Mouse (Mus musculus) forebrain, embryonic 14.5 days (tissue): ENCODE measurements at regions not wholly inside any gene's neighbourhood (a gene's known extent, or its start where the extent isn't known, plus 50 kb on each side); places are given as distances from the start of the nearest gene placed in this dataset.
A peak's percentile ranks its signal among the peaks of the same experiment; 100 is the strongest.

Experiments
- ATAC-seq: fragments of 200-750 bp; cut with Nextera tagmentation; 2 replicates; pipeline ENCODE4 v1.8.0; 2017; ENCODE audit warnings: mild to moderate bottlenecking, moderate library complexity
- DNase-seq: peaks from one replicate; pipeline ENCODE4 v3.0.0-alpha.2; 2015; ENCODE audit warnings: low spot score
- H3K27ac ChIP-seq: fragments of 300-500 bp; sonication (generic); 2 replicates; pipeline ENCODE4 v1.5.1; 2014; ENCODE audit warnings: low read depth, mild to moderate bottlenecking, control low read depth, low read length, moderate library complexity
- H3K27me3 ChIP-seq: fragments of 300-500 bp; sonication (generic); replicated peaks from 2 replicates; pipeline ENCODE4 v1.6.1; 2014; ENCODE audit warnings: low read length, control low read depth, mixed read lengths; ENCODE audit not compliant: control insufficient read depth, insufficient read depth
- H3K36me3 ChIP-seq: fragments of 300-500 bp; sonication (generic); 2 replicates; pipeline ENCODE4 v1.6.1; 2014; ENCODE audit warnings: low read length, control low read depth; ENCODE audit not compliant: control insufficient read depth, insufficient read depth
- H3K4me1 ChIP-seq: fragments of 300-500 bp; sonication (generic); 2 replicates; pipeline ENCODE4 v1.6.1; 2014; ENCODE audit warnings: antibody characterized with exemption, low read length, control low read depth; ENCODE audit not compliant: control insufficient read depth, insufficient read depth
- H3K4me2 ChIP-seq: fragments of 300-500 bp; sonication (generic); 2 replicates; pipeline ENCODE4 v1.6.1; 2014; ENCODE audit warnings: mild to moderate bottlenecking, control low read depth, low read length
- H3K4me3 ChIP-seq: fragments of 300-500 bp; sonication (generic); 2 replicates; pipeline ENCODE4 v1.5.1; 2014; ENCODE audit warnings: low read depth, low read length, control low read depth
- H3K9ac ChIP-seq: fragments of 300-500 bp; sonication (generic); 2 replicates; pipeline ENCODE4 v1.6.1; 2014; ENCODE audit warnings: mild to moderate bottlenecking, low read length, control low read depth, moderate library complexity
- H3K9me3 ChIP-seq: fragments of 300-500 bp; sonication (generic); replicated peaks from 2 replicates; pipeline ENCODE4 v1.6.1; 2016; ENCODE audit warnings: low read length, control low read depth, mixed read lengths; ENCODE audit not compliant: control insufficient read depth
- WGBS: fragments of 180-500 bp; shearing (Covaris S2); extraction: QIAGEN DNeasy Blood & Tissue Kit; methylation state at CpG from one replicate; pipeline ENCODE4 v1.1.7; 2014; 5-methylcytosine and 5-hydroxymethylcytosine counted together

GRCm38 (mm10) chr2:48624461-48624860, 189.4 kb upstream of the Acvr2a start:
- ATAC-seq: no peak
- Histone ChIP-seq H3K36me3 (no peaks in the 10 kb centered on the region), H3K9ac (no peak overlapping the region), H3K4me1 (peaks cover 6% of the 10 kb centered on the region; the same call in 1 of the 2 replicates), H3K4me3 (no peak overlapping the region), H3K27me3 (no peaks in the 10 kb centered on the region), H3K9me3 (no peaks in the 10 kb centered on the region), H3K4me2 (no peak overlapping the region), H3K27ac (no peak overlapping the region)
- DNase-seq: no peak
- WGBS: 73% methylated on average over 2 of the region's 2 CpGs

GRCm38 (mm10) chr2:48627011-48627410, 186.9 kb upstream of the Acvr2a start:
- 79% methylated on average over 4 of the region's 4 CpGs for WGBS

GRCm38 (mm10) chr2:48629106-48630050, 184.5 kb upstream of the Acvr2a start:
- Histone ChIP-seq H3K4me1 (peaks cover 14% of the 10 kb centered on the region), H3K27ac (peak overlapping the region; percentile 59; the same call in 1 of the 2 replicates), H3K9me3 (no peaks in the 10 kb centered on the region), H3K36me3 (no peaks in the 10 kb centered on the region), H3K4me3 (no peak overlapping the region), H3K27me3 (no peaks in the 10 kb centered on the region), H3K4me2 (no peak overlapping the region), H3K9ac (no peak overlapping the region)
- ATAC-seq: peak; percentile 67
- 20% methylated on average over 9 of the region's 9 CpGs for WGBS
- DNase-seq: peak; percentile 55

More at GRCm38 (mm10) chr2:48627011-48627410, 186.9 kb upstream of the Acvr2a start:
- Histone ChIP-seq H3K36me3 (no peaks in the 10 kb centered on the region), H3K4me3 (no peak overlapping the region), H3K9ac (no peak overlapping the region), H3K27ac (no peak overlapping the region), H3K27me3 (no peaks in the 10 kb centered on the region), H3K4me2 (no peak overlapping the region), H3K4me1 (peaks cover 9% of the 10 kb centered on the region; the same call in 1 of the 2 replicates), H3K9me3 (no peaks in the 10 kb centered on the region)
- peak; percentile 15; the same call in 1 of the 2 replicates for ATAC-seq
- DNase-seq: peak; percentile 50

GRCm38 (mm10) chr2:48634456-48635174, 179.3 kb upstream of the Acvr2a start:
- no peaks in the 10 kb centered on the region for H3K27me3 ChIP-seq
- DNase-seq: peak; percentile 60
- H3K4me1 ChIP-seq: peaks cover 7% of the 10 kb centered on the region
- no peak overlapping the region for H3K4me2 ChIP-seq
- 42% methylated on average over 10 of the region's 10 CpGs for WGBS
- ATAC-seq: peak; percentile 81
- no peak overlapping the region for H3K27ac ChIP-seq
- H3K9me3 ChIP-seq: no peaks in the 10 kb centered on the region
- no peak overlapping the region for H3K9ac ChIP-seq
- H3K36me3 ChIP-seq: no peaks in the 10 kb centered on the region
- no peak overlapping the region for H3K4me3 ChIP-seq

DNA sequence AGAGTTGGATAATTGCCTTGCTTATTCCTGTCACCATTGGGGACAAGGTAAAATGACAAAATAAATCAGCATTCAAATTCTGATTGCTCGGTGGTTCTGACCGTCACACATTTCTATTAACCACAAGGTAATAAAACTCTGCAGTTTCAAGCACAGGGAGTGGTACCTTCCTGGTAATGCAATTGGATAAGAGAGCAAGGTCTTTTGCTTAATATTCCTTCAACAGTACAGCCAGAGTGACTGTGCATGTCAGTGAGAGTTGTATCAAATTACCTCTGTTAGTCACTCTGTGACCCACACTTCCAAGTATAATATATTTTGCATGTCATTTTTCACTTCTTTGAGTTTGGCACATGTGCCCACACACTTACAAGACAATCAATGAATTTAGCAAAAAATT, 177.8 kb upstream of the Acvr2a start:
- H3K27me3 ChIP-seq: no peaks in the 10 kb centered on the region
- no peak overlapping the region for H3K9ac ChIP-seq
- ATAC-seq (no peak), DNase-seq (no peak)
- H3K4me3 ChIP-seq: no peak overlapping the region
- no peaks in the 10 kb centered on the region for H3K36me3 ChIP-seq
- no peak overlapping the region for H3K27ac ChIP-seq
- H3K9me3 ChIP-seq: no peaks in the 10 kb centered on the region
- H3K4me1 ChIP-seq: peaks cover 6% of the 10 kb centered on the region
- 74% methylated on average over 2 of the region's 2 CpGs for WGBS
- no peak overlapping the region for H3K4me2 ChIP-seq

- WGBS: 90% methylated on average over 3 of the region's 3 CpGs
- no peak for DNase-seq
- no peaks in the 10 kb centered on the region for H3K27me3 ChIP-seq
Observed at GRCm38 (mm10) chr2:48644114-48644513, 169.8 kb upstream of the Acvr2a start.

DNA sequence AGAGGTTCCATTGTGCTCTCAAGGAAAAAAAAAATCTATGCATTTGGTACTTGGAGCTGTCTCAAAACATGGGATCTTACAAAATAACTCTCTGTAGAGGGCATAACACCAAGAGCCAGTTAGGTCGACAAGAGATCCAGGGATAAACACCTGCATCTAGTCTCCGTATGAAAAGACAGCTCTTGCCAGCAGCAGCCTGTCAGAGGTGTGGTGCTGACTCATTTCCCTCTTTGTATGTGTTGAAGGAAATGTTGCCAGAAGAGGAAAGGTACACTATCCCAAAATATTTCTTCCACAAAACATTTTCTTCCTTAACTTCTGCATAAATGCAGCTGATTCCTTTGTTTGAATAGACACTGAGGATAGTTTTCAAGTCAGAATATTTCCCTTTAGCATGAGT, 163.6 kb upstream of the Acvr2a start:
- no peaks in the 10 kb centered on the region for H3K4me1 ChIP-seq
- ATAC-seq: no peak
- H3K9ac ChIP-seq: no peak overlapping the region
- H3K4me3 ChIP-seq: no peak overlapping the region
- H3K4me2 ChIP-seq: no peak overlapping the region
- no peaks in the 10 kb centered on the region for H3K9me3 ChIP-seq
- no peaks in the 10 kb centered on the region for H3K27me3 ChIP-seq
- 71% methylated on average over 2 of the region's 2 CpGs for WGBS
- H3K36me3 ChIP-seq: no peaks in the 10 kb centered on the region
- DNase-seq: no peak
- no peak overlapping the region for H3K27ac ChIP-seq

More at GRCm38 (mm10) chr2:48644114-48644513, 169.8 kb upstream of the Acvr2a start:
- Histone ChIP-seq H3K4me2 (no peak overlapping the region), H3K4me3 (no peak overlapping the region), H3K9me3 (no peaks in the 10 kb centered on the region), H3K9ac (no peak overlapping the region), H3K36me3 (no peaks in the 10 kb centered on the region), H3K4me1 (no peaks in the 10 kb centered on the region), H3K27ac (no peak overlapping the region)
- no peak for ATAC-seq

DNA sequence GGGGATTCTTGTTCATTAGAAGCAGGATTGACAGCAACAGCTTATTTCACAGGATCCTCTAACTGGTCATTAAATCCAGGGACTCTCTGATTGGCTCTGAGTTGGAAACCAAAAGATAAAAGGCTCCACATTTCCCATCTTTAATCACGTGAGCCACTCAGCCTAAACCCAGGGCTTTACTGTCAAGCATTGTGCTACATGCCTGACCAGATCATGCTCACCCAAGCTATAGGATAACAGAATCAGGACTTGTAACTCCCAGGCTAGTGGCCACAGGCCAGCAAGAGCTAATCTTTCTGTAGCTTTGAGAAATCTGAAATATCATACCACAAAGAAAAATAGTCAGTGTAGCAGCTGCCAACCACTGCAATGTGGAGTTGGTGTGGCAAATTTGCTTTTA, 152.7 kb upstream of the Acvr2a start:
- H3K27me3 ChIP-seq: no peaks in the 10 kb centered on the region
- no peaks in the 10 kb centered on the region for H3K36me3 ChIP-seq
- H3K27ac ChIP-seq: no peak overlapping the region
- DNase-seq (no peak), ATAC-seq (no peak)
- no peak overlapping the region for H3K4me2 ChIP-seq
- H3K9me3 ChIP-seq: no peaks in the 10 kb centered on the region
- no peaks in the 10 kb centered on the region for H3K4me1 ChIP-seq
- no peak overlapping the region for H3K4me3 ChIP-seq
- no peak overlapping the region for H3K9ac ChIP-seq
- WGBS: 13% methylated on average over 1 of the region's 1 CpGs
